Mouse (Mus musculus): ENCODE data around the gene Gpr35.

Gpr35 gene

DNA sequence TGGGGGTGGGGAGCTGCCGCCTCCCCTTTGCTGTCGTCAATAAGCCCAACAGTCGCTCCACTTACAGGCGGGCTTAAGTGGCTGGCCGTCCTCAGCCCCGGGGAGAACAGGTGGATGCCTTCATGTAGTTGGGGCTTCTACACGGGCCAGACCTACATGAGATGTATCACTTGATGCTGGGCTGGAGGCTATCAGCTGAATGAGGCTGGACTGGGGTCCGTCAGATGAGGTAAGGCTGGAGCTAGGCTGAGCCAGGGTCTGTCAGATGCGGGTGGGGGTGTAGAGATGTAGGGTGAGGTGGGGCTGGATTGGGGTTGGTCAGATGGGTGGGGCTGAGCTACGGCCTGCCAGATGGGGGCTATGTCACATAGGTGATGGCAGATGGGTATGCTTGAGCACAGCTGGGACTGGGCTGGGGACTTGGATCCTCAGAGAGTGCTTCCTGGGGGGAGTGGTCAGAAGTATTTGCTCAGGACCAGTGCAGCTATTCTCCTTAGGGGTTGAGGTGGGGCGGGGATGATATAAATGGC, 28.5 kb downstream of the Gpr35 start:
- in situ Hi-C loops (cut with MboI; ENCODE audit: low sequenced_read_pairs): no loop called here

DNA sequence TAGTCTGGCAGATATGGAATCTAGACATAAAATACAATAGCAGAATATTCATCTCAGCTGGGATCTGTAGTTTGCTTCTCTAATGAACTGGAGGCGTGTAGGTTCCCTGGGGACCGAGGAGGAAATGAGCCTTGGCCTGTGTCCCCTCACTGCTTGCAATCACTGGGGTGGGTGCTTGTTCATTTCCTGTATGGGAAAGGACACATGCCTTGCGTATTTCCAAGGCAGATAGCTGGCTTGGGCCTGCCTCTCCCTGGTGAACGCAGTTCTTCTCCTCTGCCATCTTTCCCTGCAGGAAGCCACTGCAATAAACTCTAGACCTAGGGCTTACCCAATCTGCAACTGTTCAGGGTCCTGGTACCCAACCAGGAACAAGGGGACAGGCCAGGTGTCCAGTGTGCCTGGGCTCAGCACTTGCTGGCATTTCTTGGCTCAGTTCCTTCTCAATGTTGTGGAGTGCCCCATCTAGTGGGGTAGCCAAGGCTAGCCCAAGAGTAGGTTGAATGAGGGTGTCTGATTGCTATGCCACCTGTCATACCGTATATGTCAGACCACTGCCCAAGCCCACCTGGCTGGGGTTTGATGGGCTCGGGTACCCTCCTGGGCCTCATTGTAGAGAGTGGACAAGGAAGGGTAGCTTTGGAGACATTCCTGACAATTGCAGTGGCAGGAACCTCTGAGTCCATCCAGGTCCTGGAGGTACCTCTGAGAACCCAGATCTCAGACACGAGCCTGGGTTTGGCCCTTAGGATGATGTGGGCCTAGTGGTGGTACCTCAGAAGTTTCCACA, 30.6 kb downstream of the Gpr35 start:
- in situ Hi-C loops (cut with MboI; ENCODE audit: low sequenced_read_pairs): no loop called here

DNA sequence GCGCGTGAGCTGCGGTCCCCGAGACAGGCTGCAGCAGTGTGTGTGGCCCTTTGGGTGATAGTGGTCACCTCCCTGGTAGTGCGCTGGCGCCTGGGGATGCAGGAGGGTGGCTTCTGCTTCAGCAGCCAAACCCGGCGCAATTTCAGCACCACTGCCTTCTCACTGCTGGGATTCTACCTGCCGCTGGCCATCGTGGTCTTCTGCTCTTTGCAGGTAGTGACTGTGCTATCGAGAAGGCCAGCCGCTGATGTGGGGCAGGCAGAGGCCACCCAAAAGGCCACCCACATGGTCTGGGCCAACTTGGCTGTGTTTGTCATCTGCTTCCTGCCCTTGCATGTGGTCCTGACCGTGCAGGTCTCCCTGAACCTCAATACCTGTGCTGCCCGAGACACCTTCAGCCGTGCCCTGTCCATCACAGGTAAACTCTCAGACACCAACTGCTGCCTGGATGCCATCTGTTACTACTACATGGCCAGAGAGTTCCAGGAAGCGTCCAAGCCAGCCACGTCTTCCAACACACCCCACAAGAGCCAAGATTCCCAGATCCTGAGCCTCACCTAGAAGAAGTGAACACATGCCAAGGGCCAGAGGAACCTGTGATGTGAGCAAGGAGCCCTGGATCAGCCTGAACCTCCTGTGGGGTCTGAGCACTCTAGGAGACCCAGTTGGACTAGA, 32.4 kb downstream of the Gpr35 start:
- in situ Hi-C loops (cut with MboI; ENCODE audit: low sequenced_read_pairs): no loop called here

DNA sequence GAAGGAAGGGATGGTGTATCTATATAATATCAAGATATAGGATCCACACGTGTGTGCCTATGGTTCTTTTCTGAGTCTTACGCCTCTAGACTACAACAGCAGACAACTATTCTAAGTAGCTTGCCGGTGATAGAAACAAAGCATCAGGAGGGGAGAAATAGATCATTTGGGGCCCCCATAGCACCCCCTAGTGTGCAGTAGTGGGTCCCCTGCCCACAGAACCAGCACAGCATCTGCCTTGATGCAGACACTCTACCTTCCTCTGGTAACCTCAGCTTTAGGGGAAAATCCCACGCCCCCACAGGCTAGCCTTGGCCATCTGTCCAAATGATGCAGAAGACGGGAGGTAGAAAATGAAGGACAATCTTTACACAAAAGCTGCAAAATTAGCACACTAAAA, 34.3 kb downstream of the Gpr35 start:
- in situ Hi-C loops (cut with MboI; ENCODE audit: low sequenced_read_pairs): no loop called here

DNA sequence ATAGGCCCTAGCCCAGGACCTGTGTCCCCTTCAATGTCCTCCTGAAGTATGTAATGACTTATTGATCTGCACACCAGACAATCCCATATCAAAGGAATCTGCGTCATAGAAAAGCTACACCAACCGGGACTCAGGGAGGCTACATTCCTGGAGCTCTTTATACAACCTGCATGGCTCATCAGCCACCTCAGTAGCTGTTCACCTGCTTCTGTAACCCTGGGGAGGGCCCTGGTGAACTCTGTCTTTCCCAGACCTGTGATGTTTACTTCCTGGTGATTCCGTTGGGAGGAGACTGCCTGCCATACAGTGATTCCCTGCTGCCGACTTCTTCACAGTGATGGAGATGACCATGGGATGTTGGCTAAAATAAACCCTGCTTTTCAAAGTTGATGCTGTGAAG, 38.2 kb downstream of the Gpr35 start:
- in situ Hi-C loops (cut with MboI; ENCODE audit: low sequenced_read_pairs): no loop called here

DNA sequence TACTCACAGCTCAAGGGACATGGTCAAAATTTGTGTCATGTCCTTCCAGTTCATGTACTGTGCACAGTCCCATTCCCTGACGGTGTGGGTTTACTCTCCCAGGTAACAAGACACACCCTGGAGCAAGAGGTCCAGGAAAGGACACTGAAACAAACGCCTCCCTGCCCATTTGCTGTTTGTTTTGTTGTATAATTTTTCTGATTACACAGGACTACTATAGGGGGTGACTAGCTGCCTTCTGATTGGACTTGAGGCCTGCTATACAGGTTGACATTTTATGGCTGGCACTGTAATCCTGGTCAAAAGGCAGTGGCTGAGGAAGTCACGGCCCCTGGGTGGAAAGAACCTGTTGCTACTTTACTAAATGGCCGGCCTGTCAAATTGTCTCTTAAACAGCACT, 39.2 kb downstream of the Gpr35 start:
- in situ Hi-C loops (cut with MboI; ENCODE audit: low sequenced_read_pairs): no loop called here

DNA sequence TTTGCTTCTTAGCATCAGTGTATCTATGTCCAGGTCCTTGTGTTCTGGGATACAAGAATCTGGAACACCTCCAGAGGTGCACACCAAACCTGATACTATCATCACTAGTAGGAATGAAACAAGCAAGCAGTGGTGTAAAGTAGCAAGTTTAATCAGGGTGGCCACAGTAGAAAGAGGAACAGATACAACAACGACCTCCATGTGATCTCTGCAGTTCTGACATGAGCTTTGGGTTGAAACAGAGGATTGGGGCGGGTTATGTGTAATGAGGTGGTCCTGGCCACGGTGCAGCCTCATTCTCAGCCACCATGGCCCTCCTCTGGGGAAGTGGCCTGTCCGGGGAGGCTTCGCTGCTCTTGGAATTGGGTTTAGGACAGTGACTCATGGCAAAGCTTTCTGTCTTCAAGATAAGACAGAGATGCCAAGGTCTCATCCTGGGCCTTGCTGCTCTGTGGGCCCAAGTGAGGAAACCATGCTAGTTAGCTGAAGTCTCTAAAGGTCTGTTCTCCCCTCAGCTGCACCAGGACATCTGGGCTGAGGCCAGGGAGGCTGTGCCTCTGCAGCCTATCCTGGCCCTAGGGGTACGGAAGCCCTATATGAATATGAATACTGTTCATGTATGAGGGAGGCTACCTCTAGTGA, 41.7 kb downstream of the Gpr35 start:
- in situ Hi-C loops (cut with MboI; ENCODE audit: low sequenced_read_pairs): no loop called here

DNA sequence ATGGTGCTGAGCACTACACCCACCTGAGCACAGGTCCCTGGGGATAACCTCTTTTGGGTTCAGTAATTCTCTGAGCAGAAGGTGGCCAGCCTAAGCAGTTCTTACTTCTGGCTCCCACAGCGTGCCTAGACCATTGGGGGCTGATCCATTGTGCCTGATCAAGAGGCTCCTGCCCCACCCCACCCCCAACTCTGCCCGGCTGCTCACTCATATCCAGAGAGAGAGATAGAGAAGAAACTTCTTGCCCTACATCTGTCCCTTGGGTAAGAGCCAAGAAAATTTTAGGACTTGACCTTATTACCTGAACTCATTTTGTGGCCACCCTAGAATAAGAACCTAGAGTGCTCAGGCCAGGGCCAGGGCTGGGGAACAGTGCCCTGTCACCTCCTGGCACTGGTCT, 42.2 kb downstream of the Gpr35 start:
- in situ Hi-C loops (cut with MboI; ENCODE audit: low sequenced_read_pairs): no loop called here

DNA sequence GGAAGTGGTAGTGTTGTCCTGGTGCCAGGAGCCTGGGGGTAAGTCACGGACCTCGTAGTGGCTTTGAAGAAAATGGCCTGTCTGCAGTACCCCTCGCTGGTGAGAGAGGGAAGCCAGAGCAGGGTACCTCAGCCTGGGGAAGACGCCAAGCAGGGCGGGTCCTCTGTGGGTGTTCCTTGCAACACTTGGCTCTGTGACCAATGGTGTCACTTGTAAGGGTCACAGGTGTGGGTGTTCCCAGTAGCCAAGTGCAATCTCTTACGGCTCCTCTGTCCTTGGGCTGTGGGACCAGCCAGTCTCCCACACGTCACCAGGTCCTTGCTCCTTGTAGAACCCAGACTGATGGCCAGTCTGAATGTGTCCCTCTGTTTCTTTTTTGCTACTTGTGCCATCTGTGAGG, 55.4 kb downstream of the Gpr35 start, which contains the start of gene Aqp12:
Aqp12 (plus strand) TSS at position 274 of the 400 bp plus-strand sequence.
- in situ Hi-C loops (cut with MboI; ENCODE audit: low sequenced_read_pairs): no loop called here

DNA sequence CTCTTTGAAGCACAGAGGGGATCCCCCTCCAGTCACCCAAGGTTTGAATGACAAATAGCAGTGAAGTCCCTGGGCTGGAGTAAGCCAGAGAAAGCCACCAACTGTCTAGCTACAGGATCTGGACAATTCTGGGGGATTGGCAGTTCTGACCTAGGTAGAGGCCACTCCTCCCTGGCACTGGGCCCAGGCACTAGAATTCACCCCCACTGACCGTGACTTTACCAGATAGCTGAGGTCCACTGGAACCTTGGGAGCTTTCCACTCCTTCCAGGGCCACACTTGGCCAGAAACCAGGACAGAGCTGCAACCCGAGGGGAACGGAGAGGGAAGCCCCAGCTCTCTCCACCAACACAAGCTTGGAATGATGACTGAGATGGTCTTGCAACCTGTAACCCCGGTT, 58.5 kb downstream of the Gpr35 start:
- in situ Hi-C loops (cut with MboI; ENCODE audit: low sequenced_read_pairs): no loop called here

DNA sequence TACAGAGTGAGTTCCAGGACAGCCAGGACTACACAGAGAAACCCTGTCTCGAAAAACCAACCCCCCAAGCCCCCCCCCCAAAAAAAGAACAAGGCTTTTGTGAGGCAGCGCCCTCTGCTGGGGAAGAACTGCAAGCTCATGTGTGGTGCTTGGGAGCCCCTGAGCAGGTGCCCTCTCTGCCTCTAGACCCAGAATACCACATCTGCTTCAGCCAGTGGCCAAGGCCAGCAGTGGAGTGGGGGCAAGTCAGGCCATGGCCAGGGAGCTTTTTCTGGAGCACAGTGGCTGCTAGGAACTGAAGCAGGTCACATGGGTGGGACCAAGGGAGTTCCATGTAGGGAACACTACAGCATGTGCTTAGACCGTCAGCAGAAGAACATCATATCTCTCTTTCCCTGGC, 60.1 kb downstream of the Gpr35 start:
- in situ Hi-C loops (cut with MboI; ENCODE audit: low sequenced_read_pairs): no loop called here

DNA sequence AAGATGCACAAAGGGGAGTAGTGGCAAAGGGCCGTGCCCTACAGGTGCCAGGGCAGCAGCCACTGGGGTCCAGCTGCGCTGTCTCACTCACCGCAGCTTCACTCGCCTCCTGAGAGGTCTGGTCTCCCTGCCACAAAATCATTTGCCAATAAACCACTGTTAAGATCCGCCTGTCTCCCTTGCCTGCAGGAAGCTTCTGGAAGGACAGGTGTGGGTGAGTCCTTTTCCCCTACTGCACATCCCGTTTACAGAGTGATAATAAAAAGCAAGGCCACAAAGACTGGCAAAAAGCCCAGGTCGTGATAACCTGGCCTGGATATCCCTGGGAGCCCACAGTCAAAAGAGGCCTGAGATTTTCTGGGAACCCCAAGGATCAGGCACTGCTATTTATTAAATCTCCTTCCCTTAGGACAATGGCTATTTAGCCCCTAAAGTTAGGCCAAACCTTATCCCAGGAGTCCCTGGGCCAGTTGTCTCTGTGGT, 61.5 kb downstream of the Gpr35 start:
- in situ Hi-C loops (cut with MboI; ENCODE audit: low sequenced_read_pairs): no loop called here

DNA sequence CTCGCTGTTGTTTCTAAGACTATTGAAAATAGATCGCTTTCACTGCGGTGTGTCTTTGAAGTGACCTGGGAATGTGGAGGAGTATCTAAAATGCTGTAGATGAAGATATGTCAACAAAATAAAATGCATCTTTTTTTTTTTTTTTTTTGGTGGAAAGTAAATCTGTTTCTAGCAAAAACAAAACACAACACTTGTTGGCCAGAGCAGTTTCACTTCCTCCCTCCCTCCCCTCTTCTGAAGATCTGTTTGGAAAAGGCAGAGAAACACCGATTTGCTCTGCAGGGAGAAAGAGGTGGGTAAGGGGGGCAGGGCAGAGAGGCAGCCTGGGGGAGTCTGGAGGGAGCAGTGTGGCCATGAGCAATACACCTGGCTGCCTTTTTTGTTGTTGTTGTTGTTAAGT, 62.7 kb downstream of the Gpr35 start:
- in situ Hi-C loops (cut with MboI; ENCODE audit: low sequenced_read_pairs): no loop called here

DNA sequence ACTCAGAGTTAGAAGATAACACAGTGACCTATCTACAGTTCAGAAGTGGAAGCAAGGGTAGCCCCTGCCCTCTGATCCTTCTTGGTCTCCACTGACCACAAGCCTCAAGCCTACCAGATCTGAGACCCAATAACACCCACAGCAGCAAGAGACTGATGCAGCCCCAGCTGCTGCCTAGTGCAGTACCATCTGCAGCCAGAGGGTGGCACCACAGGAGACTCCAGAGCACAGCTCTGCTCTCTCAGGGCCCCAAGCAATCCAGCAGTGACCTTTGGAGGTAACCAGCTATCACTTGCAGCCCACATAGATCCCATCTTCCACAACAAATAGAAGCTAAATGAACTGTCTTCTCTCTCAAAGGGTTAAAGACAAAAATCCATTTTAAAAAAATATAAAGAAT, 63.8 kb downstream of the Gpr35 start:
- in situ Hi-C loops (cut with MboI; ENCODE audit: low sequenced_read_pairs): no loop called here

DNA sequence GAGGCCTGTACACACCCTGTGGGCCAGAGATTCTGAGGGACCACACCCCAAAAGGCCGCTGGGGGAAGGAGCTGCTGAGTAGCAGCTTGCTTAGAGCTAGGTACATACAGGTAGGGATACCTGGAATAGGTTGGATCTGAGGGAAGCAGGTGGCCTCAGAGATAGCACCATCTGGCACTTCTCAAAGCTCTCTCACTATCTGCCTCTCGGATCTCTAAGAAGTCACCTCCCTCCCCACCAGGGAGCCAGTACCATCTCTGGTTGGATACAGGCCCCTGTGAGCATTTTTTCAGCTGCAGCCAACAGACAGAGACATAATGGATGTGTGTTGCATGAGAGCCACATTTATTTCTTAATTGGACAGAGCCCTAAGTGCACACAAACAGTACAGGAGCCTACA, 64.5 kb downstream of the Gpr35 start:
- in situ Hi-C loops (cut with MboI; ENCODE audit: low sequenced_read_pairs): no loop called here

DNA sequence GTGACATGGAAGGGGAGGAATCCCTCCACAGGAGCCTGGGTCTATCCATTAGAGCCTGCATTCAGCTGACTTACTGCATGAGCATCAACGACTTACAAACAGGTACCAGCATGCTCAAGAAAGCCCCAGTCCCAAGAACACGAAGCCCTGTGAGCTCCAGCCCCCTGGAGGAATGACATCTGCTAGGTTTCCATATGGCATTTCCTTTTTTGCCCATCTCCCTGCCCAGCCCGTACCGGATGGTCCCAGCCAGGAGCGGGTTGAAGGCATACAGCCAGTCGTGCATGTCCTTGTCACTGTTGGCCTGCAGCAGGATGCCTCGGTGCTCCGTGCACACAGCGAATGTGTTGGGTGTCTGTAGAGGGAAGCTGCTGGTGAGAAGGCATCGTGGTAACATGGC, 68.1 kb downstream of the Gpr35 start:
- in situ Hi-C loops (cut with MboI; ENCODE audit: low sequenced_read_pairs): no loop called here

DNA sequence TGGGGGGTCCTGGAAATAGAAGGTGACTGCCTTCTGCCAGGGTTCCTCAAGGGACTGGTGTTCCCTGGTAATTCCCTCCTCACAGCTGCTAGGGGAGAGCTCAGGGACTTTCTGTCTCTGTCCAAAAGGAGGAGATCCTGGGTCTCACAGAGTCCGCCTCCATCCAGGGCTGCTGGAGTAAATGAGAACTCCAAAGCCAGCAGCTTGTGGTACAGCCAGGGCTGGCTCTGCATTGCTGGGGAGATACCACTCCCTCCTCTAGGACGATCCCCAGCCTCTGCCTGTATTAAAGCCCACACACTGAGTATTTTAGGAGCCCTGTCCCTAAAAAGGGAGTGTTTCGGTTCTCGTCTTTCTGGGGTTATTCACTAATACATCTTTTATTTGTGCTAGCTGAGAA, 69.9 kb downstream of the Gpr35 start:
- in situ Hi-C loops (cut with MboI; ENCODE audit: low sequenced_read_pairs): no loop called here

DNA sequence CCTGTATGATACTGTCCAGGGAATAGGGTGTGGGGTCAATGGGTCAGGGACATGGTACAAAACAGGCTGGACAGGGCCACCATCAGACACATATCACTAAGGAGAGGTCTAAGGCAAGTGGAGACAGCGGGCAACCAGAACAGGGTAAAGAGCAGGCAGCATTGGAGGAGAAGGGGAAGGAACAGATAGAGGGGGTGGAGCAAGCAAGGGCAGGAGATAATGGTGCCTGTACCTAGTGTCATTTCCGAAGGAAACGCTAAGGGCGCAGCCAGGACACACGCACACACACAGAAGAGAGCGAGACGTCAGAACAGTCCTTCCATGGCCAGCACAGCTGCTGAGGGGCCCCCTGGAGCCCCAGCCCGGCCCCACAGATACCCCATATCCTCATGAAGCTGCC, 75.9 kb downstream of the Gpr35 start:
- in situ Hi-C loops (cut with MboI; ENCODE audit: low sequenced_read_pairs): no loop called here

DNA sequence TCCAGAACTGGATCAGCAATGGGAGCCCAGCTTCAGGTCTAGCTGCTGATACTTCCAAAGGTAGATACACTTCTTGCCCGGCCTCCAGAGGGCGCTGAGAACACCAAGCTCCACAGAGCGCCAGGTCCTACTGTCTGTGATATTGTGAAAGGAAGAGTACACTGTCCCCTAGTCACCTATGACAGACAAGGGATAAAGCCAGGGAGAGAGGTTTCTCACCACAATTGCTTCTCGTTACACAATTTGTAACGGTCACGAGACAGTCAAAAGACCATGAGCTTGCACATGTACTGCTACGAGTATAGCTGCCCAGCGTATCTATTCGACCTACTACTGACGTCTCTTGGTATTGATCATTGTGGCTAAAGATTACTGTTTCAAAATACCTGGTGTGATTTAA, 78.7 kb downstream of the Gpr35 start:
- in situ Hi-C loops (cut with MboI; ENCODE audit: low sequenced_read_pairs): no loop called here

DNA sequence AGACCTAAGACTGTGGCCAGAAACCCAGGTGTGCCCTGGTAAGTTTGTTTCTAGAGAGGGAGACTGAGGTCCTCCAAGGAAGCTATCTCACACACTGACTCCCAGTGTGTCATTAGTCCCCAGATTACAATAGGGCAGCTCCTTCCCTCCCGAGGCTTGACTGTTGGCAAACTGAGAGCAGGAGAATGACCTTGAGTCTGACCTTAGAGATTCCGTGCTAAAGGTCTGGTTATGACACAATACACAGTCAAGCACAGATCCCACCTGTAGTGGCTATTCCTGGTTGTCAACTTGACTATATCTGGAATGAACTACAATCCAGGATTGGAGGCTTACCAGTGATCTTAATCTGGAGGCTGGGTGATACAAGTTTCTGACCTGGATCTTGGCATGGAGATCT, 79.4 kb downstream of the Gpr35 start:
- in situ Hi-C loops (cut with MboI; ENCODE audit: low sequenced_read_pairs): no loop called here

DNA sequence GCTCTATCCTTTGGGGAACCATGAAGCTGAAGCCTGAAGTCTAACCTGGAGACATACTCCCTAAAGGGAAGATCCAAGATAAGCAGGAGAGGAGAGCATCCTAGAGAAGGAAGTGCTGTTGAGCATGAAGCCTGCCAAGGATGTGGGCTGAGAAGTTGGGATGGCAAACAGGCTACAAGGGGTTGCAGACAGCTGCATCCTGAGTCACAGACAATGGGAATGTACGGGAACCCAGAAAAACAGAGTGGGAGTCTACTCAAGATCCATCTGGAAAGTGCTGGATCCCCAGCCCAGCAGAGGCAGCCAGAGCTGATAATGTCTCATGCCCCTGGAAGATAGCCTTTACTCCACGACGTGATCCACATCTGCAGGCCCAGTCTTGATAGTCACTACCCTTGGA, 80.5 kb downstream of the Gpr35 start:
- in situ Hi-C loops (cut with MboI; ENCODE audit: low sequenced_read_pairs): no loop called here

DNA sequence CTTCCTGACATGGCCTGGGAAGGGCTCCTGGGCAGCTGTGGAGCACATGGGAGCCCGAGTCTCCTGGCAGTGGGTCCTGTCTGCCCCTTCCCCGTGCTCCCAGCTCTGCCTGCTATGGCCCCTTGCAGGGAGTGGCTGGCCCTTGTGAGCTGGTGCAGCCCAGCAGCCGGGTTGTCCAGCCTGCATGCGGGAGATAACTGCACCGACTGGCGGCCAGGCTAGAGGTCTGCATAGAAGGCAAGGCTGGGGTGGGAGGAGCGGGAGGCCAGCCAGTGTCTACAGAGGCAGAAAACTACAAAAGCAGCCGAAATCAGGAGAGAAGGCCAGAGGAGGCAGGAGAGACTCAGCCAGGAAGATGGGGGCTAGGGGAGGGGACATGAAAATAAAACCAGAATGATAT, 83.3 kb downstream of the Gpr35 start:
- in situ Hi-C loops (cut with MboI; ENCODE audit: low sequenced_read_pairs): no loop called here
